Mouse (Mus musculus): ENCODE results near the gene Vmn1r118.
"Not testable (repeated sequence)": the region's sequence is repeated elsewhere in the genome, so short reads cannot be mapped to it uniquely, and the experiment has no call there.

Gene Vmn1r118

GRCm38 (mm10) chr7:20912247-20912646 lies at the start of gene Vmn1r118:
Gene Vmn1r118 (minus strand): TSS chr7:20912347.
- not testable (repeated sequence) for DNase-seq (ENCODE audit: low spot score in 2 of 2)

- DNase-seq (ENCODE audit: low spot score in 2 of 2), result not testable (repeated sequence)
Measured at GRCm38 (mm10) chr7:20884021-20884420, 28.1 kb downstream of the Vmn1r118 start, which contains the start of gene Vmn1r117. Gene Vmn1r117 (minus strand): TSS chr7:20884121.

- not testable (repeated sequence) for DNase-seq (ENCODE audit: low spot score in 2 of 2)
Measured at GRCm38 (mm10) chr7:20871956-20872355, 40.2 kb downstream of the Vmn1r118 start, which contains the start of gene Vmn1r116. Gene Vmn1r116 (plus strand): TSS chr7:20872256.
